Mouse (Mus musculus) embryo, embryonic 10.5 days (tissue): ENCODE measurements around the gene Olfr235.
"Not testable (repeated sequence)": the region's sequence is repeated elsewhere in the genome, so short reads cannot be mapped to it uniquely, and the experiment has no call there.

ENCODE experiments used
- DNase-seq: peaks from one replicate; pipeline ENCODE4 v3.0.0-alpha.2; 2015; ENCODE audit warnings: low spot score

The Olfr235 gene

DNA sequence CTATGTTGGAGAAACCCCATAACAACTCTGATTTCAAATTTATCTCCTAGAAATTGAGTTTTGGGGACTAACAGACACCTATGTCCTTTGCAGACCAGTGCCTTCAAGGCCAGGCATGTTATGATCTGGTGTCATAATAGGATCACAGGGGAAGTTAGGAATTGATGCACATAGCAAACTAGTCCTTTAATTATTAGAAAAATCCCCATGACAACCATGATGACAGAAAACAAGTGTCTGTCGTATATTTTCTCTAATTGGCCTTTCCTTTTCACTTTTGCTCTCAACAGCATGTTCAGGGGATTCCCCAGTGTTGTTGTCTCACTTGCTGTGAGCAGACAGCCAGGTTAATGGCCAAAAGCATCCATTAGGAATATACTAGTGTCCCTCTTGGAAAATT lies at the start of gene Olfr235:
Gene Olfr235, plus strand, starts transcription at position 301 of the 400 bp plus-strand sequence.
- no peak for DNase-seq

DNA sequence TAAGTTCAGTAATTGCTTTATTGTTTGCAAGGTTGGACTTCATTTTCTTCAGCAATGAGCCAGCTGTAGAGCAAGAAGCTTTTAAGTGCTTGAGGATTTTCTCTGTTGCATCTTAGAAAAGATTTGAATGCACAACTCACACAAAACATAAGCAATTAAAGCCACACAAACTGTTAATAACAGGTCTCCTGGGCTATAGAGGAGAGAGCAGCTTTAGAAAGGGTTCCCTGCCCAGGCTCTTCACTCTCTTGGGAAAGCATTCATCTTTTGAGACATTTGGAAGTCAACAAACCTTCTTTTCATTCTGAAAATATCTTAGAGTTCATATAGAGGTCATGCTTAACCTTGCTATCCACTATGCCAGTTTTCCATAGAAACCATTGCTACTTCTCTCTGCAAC lies 28.3 kb upstream of the Olfr235 start, which contains the start of gene Olfr1432:
Gene Olfr1432, minus strand, starts transcription at position 101 of the 400 bp plus-strand sequence.
- not testable (repeated sequence) for DNase-seq

DNA sequence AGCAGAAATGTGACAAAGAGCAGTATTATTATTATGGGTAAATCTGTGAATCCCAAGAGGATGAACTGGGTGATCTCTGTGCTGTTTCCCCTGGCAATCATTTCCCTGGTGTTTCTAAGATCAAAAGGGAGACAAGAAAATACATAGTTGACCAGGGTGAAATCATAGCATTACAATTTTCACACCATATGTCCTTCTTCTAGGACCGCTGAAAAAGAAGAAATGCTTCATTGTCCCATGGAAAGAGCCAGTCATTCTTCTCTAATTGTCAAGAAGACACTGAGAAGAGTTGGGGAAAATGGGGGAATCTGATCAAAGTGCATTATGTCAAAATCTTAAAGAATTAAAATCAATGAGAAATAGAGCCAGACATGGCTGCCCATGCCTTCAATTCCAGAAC lies 19.3 kb upstream of the Olfr235 start, which contains the start of gene Olfr262:
Gene Olfr262, minus strand, starts transcription at position 101 of the 400 bp plus-strand sequence.
- no peak for DNase-seq

DNA sequence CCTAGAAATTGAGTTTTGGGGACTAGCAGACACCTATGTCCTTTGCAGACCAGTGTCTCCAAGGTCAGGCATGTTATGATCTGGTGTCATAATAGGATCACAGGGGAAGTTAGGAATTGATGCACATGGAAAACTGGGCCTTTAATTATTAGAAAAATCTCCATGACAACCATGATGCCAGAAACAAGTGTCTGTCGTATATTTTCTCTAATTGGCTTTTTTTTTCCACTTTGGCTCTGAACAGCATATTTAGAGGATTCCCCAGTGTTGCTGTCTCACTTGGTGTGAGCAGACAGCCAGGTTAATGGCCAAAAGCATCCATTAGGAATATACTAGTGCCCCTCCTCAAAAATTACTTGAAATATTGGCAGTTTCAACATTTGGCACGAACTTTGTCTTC lies 18.7 kb downstream of the Olfr235 start, which contains the start of gene Olfr1434:
Gene Olfr1434, plus strand, starts transcription at position 301 of the 400 bp plus-strand sequence.
- no peak for DNase-seq

DNA sequence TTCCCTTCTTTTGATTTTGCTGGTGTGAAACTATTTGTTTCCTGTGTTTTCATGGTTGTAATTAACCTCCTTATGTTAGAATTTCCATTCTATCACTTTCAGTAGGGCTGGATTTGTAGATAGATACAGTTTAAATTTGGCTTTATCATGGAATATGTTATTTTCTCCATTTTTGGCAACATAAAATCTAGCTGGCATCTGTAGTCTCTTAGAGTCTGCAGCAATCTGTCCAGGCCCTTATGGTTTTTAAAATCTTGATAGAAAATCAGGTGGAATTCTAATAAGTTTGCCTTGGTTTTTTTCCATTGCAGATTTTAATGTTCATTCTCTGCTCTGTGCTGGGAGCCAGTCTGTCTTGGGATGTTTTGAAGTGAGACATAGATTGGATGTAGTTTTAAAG lies 32.1 kb downstream of the Olfr235 start:
- no peak for DNase-seq

DNA sequence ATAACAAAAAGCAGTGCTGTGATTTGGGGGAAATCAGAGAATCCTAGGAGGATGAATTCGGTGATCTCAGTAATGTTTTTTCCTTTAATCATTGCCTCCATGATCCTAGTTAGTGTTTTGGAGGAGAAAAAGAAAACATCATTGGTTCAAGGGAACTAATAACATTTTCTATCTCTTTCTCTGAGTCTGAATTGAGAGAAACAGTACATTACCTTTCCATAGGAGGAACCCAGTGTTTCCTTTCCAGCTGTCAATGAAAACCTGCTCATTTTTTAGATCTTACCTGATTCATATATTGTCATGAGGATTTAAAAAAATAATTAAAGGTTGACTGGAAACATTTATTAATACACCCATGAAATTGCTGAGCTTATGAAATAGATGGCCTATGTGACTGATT lies 38.2 kb downstream of the Olfr235 start, which contains the start of gene Olfr1436:
Gene Olfr1436, minus strand, starts transcription at position 101 of the 400 bp plus-strand sequence.
- not testable (repeated sequence) for DNase-seq
